Mouse (Mus musculus) limb, embryonic 14.5 days (tissue): ENCODE measurements at regions not wholly inside any gene's neighbourhood (a gene's known extent, or its start where the extent isn't known, plus 50 kb on each side); places are given as distances from the start of the nearest gene placed in this dataset.

ENCODE experiments used
- ATAC-seq: fragments of 200-750 bp; cut with Nextera tagmentation; 2 replicates; pipeline ENCODE4 v1.8.0; 2017; ENCODE audit warnings: low read depth, moderate number of reproducible peaks, moderate TSS enrichment; ENCODE audit not compliant: low FRiP score
- DNase-seq: peaks from one replicate; pipeline ENCODE4 v3.0.0-alpha.2; 2015; ENCODE audit warnings: low spot score
- H3K27ac ChIP-seq: fragments of 300-500 bp; sonication (generic); replicated peaks from 2 replicates; pipeline ENCODE4 v1.5.1; 2014; ENCODE audit warnings: low read depth, mild to moderate bottlenecking, low read length, moderate library complexity, mixed read lengths
- H3K27me3 ChIP-seq: fragments of 300-500 bp; sonication (generic); 2 replicates; pipeline ENCODE4 v1.6.1; 2014; ENCODE audit warnings: low read length, mixed read lengths; ENCODE audit not compliant: control insufficient read depth, insufficient read depth
- H3K36me3 ChIP-seq: fragments of 300-500 bp; sonication (generic); 2 replicates; pipeline ENCODE4 v1.6.1; 2014; ENCODE audit warnings: mild to moderate bottlenecking, low read length, moderate library complexity, mixed read lengths; ENCODE audit not compliant: control insufficient read depth, insufficient read depth
- H3K4me1 ChIP-seq: fragments of 300-500 bp; sonication (generic); 2 replicates; pipeline ENCODE4 v1.6.1; 2014; ENCODE audit warnings: antibody characterized with exemption, low read length, mixed read lengths; ENCODE audit not compliant: control insufficient read depth, insufficient read depth
- H3K4me2 ChIP-seq: fragments of 300-500 bp; sonication (generic); replicated peaks from 2 replicates; pipeline ENCODE4 v1.6.1; 2014; ENCODE audit warnings: low read depth, mild to moderate bottlenecking, low read length, moderate library complexity; ENCODE audit not compliant: severe bottlenecking
- H3K4me3 ChIP-seq: fragments of 300-500 bp; sonication (generic); replicated peaks from 2 replicates; pipeline ENCODE4 v1.5.1; 2014; ENCODE audit warnings: low read length
- H3K9ac ChIP-seq: fragments of 300-500 bp; sonication (generic); 2 replicates; pipeline ENCODE4 v1.6.1; 2014; ENCODE audit warnings: mild to moderate bottlenecking, low read depth, low read length, moderate library complexity; ENCODE audit not compliant: severe bottlenecking
- H3K9me3 ChIP-seq: fragments of 300-500 bp; sonication (generic); 2 replicates; pipeline ENCODE4 v1.6.1; 2016; ENCODE audit warnings: low read length; ENCODE audit not compliant: control insufficient read depth
- POLR2A ChIP-seq: fragments of 200-500 bp; IDR thresholded peaks from 2 replicates; pipeline ENCODE4 v1.8.0; 2012; ENCODE audit warnings: inconsistent platforms, mild to moderate bottlenecking, moderate library complexity, borderline replicate concordance; ENCODE audit not compliant: insufficient read depth, insufficient read length; ENCODE audit errors: extremely low read depth
- WGBS: fragments of 180-500 bp; shearing (Covaris S2); extraction: QIAGEN DNeasy Blood & Tissue Kit; methylation state at CpG from one replicate; pipeline ENCODE4 v1.1.7; 2014; 5-methylcytosine and 5-hydroxymethylcytosine counted together

- no peak for TF ChIP-seq POLR2A
- Histone ChIP-seq H3K9me3 (no peaks in the 10 kb centered on the region), H3K27ac (no peak overlapping the region), H3K27me3 (no peaks in the 10 kb centered on the region), H3K4me2 (no peak overlapping the region), H3K4me3 (no peak overlapping the region), H3K9ac (no peak overlapping the region), H3K4me1 (peaks cover 3% of the 10 kb centered on the region; the same call in 1 of the 2 replicates), H3K36me3 (no peaks in the 10 kb centered on the region)
- no peak; the same call in 1 of the 2 replicates for ATAC-seq
- WGBS, result 44% methylated on average over 6 of the region's 6 CpGs
- no peak for DNase-seq
Observed at GRCm38 (mm10) chr8:10906353-10906752, 101.9 kb downstream of the Irs2 start.

GRCm38 (mm10) chr8:10905761-10906160 lies 102.5 kb downstream of the Irs2 start:
- H3K4me2 ChIP-seq, result no peak overlapping the region
- ATAC-seq, result no peak
- H3K27me3 ChIP-seq, result no peaks in the 10 kb centered on the region
- no peak for DNase-seq
- H3K4me1 ChIP-seq, result peaks cover 3% of the 10 kb centered on the region; the same call in 1 of the 2 replicates
- H3K9me3 ChIP-seq, result no peaks in the 10 kb centered on the region
- no peak overlapping the region for H3K9ac ChIP-seq
- H3K27ac ChIP-seq, result no peak overlapping the region
- TF ChIP-seq POLR2A, result no peak
- no peaks in the 10 kb centered on the region for H3K36me3 ChIP-seq
- no peak overlapping the region for H3K4me3 ChIP-seq
- WGBS, result 57% methylated on average over 5 of the region's 5 CpGs

GRCm38 (mm10) chr8:10903957-10904356 lies 104.3 kb downstream of the Irs2 start:
- Histone ChIP-seq H3K27me3 (no peaks in the 10 kb centered on the region), H3K4me3 (no peak overlapping the region), H3K9me3 (no peaks in the 10 kb centered on the region), H3K4me2 (no peak overlapping the region), H3K9ac (no peak overlapping the region), H3K4me1 (peaks cover 16% of the 10 kb centered on the region), H3K27ac (no peak overlapping the region), H3K36me3 (no peaks in the 10 kb centered on the region)
- no peak for TF ChIP-seq POLR2A
- DNase-seq (no peak), ATAC-seq (no peak)
- 79% methylated on average over 2 of the region's 2 CpGs for WGBS

- ATAC-seq, result no peak
- no peak for DNase-seq
- Histone ChIP-seq H3K9me3 (no peaks in the 10 kb centered on the region), H3K36me3 (no peaks in the 10 kb centered on the region), H3K27ac (no peak overlapping the region), H3K27me3 (no peaks in the 10 kb centered on the region), H3K9ac (no peak overlapping the region), H3K4me1 (peaks cover 18% of the 10 kb centered on the region), H3K4me3 (no peak overlapping the region), H3K4me2 (no peak overlapping the region)
- WGBS, result 97% methylated on average over 4 of the region's 4 CpGs
- no peak for TF ChIP-seq POLR2A
Observed at GRCm38 (mm10) chr8:10901954-10902353, 106.3 kb downstream of the Irs2 start.

GRCm38 (mm10) chr8:10901014-10901413 lies 107.2 kb downstream of the Irs2 start:
- TF ChIP-seq POLR2A, result no peak
- Histone ChIP-seq H3K27ac (no peak overlapping the region), H3K4me3 (no peak overlapping the region), H3K27me3 (no peaks in the 10 kb centered on the region), H3K4me2 (no peak overlapping the region), H3K9me3 (no peaks in the 10 kb centered on the region), H3K36me3 (no peaks in the 10 kb centered on the region), H3K4me1 (peaks cover 15% of the 10 kb centered on the region), H3K9ac (no peak overlapping the region)
- DNase-seq (no peak), ATAC-seq (no peak)
- WGBS, result 75% methylated on average over 3 of the region's 3 CpGs

GRCm38 (mm10) chr8:10899581-10900155 lies 108.6 kb downstream of the Irs2 start:
- H3K36me3 ChIP-seq, result no peaks in the 10 kb centered on the region

More at GRCm38 (mm10) chr8:10899581-10900155, 108.6 kb downstream of the Irs2 start:
- no peak for TF ChIP-seq POLR2A
- Histone ChIP-seq H3K9me3 (no peaks in the 10 kb centered on the region), H3K4me1 (peaks cover 15% of the 10 kb centered on the region), H3K27me3 (no peaks in the 10 kb centered on the region), H3K4me2 (peak overlapping the region; percentile 36), H3K9ac (peak overlapping the region; percentile 31; the same call in 1 of the 2 replicates), H3K27ac (no peak overlapping the region), H3K4me3 (peak overlapping the region; percentile 5; the same call in 1 of the 2 replicates)
- DNase-seq (no peak), ATAC-seq (no peak)
- 8% methylated on average over 17 of the region's 17 CpGs for WGBS
